Mouse (Mus musculus): ENCODE measurements around the gene Pik3r6. TPM values are rescaled to one million over a fixed set of nuclear protein-coding genes. Genes with fewer than 3 reads are reported as not detected.
A peak's percentile ranks its signal among the peaks of the same experiment; 100 is the strongest.

Gene Pik3r6
- 30.1 and 35.5 TPM in 2 replicates for polyA plus RNA-seq (2012; ENCODE audit: insufficient read depth, insufficient read length, missing spikeins)

DNA sequence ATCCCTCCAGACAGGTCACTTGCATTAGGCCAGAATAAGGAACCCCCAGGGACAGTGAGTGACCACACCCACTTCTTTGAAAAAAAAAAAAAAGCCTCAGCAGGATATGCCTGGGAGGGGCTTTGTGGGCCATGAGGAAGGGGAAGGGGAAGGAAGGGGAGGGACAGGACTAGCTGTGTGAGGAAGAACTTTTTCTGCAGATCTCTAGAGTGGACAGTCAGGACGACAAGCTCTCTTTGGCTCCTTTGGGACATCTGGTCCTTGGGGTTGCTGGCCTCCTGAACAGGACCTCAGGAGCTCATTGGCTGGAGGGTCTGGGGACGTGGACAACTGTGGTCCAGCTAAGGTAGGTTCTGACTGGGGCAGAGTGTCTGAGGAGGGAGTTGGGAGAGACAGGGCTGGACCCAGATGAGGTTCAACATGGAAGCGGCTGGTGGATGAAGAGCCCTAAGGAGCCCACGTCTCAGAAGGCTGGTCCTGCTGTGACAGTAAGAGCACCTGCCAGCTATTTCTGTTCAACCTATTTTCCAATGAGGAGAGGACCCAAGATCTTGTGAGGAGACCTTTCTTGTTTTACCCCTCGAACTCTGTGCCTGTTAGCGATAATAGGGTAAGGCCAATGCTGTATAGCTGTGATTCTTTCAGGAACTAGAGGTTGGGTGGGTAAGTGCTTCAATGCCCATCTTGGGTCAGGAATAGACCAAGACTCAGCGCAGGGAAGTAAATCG, at the start of gene Pik3r6:
Gene Pik3r6, plus strand, starts transcription at position 118 of the 728 bp plus-strand sequence.
- Histone ChIP-seq H3K27ac (ENCODE audit: insufficient read depth, low read depth, low read length) (peak within 1 kb of the TSS; percentile 76), H3K4me3 (ENCODE audit: insufficient read depth, low read length) (peak within 1 kb of the TSS; percentile 72), H3K4me1 (ENCODE audit: control insufficient read depth, insufficient read depth, low read length) (peaks cover 29% of the 10 kb centered on the region)
- TF ChIP-seq CTCF (IDR thresholded peaks at IDR 0.05; ENCODE audit: low read depth, low read length) (no peak), POLR2A (IDR thresholded peaks at IDR 0.05; ENCODE audit: borderline replicate concordance, low read depth, low read length) (peak; percentile 79; the same call in 1 of the 2 replicates)

DNA sequence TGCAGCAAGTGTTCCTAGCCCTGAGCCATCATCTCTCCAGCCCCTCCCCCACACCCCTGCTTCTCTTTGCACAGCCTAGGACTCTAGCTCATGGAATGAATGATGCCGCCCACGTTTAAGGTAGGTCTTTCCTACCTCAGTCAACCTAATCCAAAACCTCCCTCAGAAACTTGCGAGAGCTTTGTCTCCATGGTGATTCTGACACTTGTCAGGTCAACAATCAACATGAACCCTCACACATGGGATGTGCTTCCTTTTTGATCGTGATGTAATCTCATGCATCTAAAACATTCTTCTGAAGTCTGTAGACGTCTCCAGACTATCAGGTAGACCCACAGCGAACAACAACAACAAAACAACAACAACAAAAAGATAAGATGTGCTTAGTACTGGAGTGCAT, 49.5 kb upstream of the Pik3r6 start:
- peaks cover 78% of the 10 kb centered on the region for H3K4me1 ChIP-seq (ENCODE audit: control insufficient read depth, insufficient read depth, low read length)
- H3K4me3 ChIP-seq (ENCODE audit: insufficient read depth, low read length), result no peak overlapping the region
- H3K27ac ChIP-seq (ENCODE audit: insufficient read depth, low read depth, low read length), result no peak overlapping the region
- TF ChIP-seq POLR2A (IDR thresholded peaks at IDR 0.05; ENCODE audit: borderline replicate concordance, low read depth, low read length) (no peak), CTCF (IDR thresholded peaks at IDR 0.05; ENCODE audit: low read depth, low read length) (no peak)

- H3K4me1 ChIP-seq (ENCODE audit: control insufficient read depth, insufficient read depth, low read length), result peaks cover 65% of the 10 kb centered on the region
- H3K27ac ChIP-seq (ENCODE audit: insufficient read depth, low read depth, low read length), result peak overlapping the region; percentile 98
- TF ChIP-seq POLR2A (IDR thresholded peaks at IDR 0.05; ENCODE audit: borderline replicate concordance, low read depth, low read length), result no peak
- no peak for TF ChIP-seq CTCF (IDR thresholded peaks at IDR 0.05; ENCODE audit: low read depth, low read length)
- no peak overlapping the region for H3K4me3 ChIP-seq (ENCODE audit: insufficient read depth, low read length)
Measured at GRCm38 (mm10) chr11:68458086-68458485, 44.7 kb upstream of the Pik3r6 start.

- Histone ChIP-seq H3K4me1 (ENCODE audit: control insufficient read depth, insufficient read depth, low read length) (peaks cover 67% of the 10 kb centered on the region), H3K27ac (ENCODE audit: insufficient read depth, low read depth, low read length) (peak overlapping the region; percentile 98), H3K4me3 (ENCODE audit: insufficient read depth, low read length) (no peak overlapping the region)
- no peak for TF ChIP-seq POLR2A (IDR thresholded peaks at IDR 0.05; ENCODE audit: borderline replicate concordance, low read depth, low read length)
- TF ChIP-seq CTCF (IDR thresholded peaks at IDR 0.05; ENCODE audit: low read depth, low read length), result no peak
Measured at GRCm38 (mm10) chr11:68459021-68459420, 43.8 kb upstream of the Pik3r6 start.

- H3K27ac ChIP-seq (ENCODE audit: insufficient read depth, low read depth, low read length), result peak overlapping the region; percentile 98
- TF ChIP-seq POLR2A (IDR thresholded peaks at IDR 0.05; ENCODE audit: borderline replicate concordance, low read depth, low read length) (no peak), CTCF (IDR thresholded peaks at IDR 0.05; ENCODE audit: low read depth, low read length) (no peak)
Measured at GRCm38 (mm10) chr11:68459486-68459885, 43.3 kb upstream of the Pik3r6 start.

GRCm38 (mm10) chr11:68462716-68463115, 40.1 kb upstream of the Pik3r6 start:
- TF ChIP-seq CTCF (IDR thresholded peaks at IDR 0.05; ENCODE audit: low read depth, low read length) (no peak), POLR2A (IDR thresholded peaks at IDR 0.05; ENCODE audit: borderline replicate concordance, low read depth, low read length) (no peak)
- Histone ChIP-seq H3K27ac (ENCODE audit: insufficient read depth, low read depth, low read length) (no peak overlapping the region), H3K4me3 (ENCODE audit: insufficient read depth, low read length) (no peak overlapping the region), H3K4me1 (ENCODE audit: control insufficient read depth, insufficient read depth, low read length) (peaks cover 74% of the 10 kb centered on the region)

More at GRCm38 (mm10) chr11:68459486-68459885, 43.3 kb upstream of the Pik3r6 start:
- Histone ChIP-seq H3K4me1 (ENCODE audit: control insufficient read depth, insufficient read depth, low read length) (peaks cover 68% of the 10 kb centered on the region), H3K4me3 (ENCODE audit: insufficient read depth, low read length) (no peak overlapping the region)

- Histone ChIP-seq H3K4me3 (ENCODE audit: insufficient read depth, low read length) (no peak overlapping the region), H3K27ac (ENCODE audit: insufficient read depth, low read depth, low read length) (no peak overlapping the region), H3K4me1 (ENCODE audit: control insufficient read depth, insufficient read depth, low read length) (peaks cover 74% of the 10 kb centered on the region)
- TF ChIP-seq POLR2A (IDR thresholded peaks at IDR 0.05; ENCODE audit: borderline replicate concordance, low read depth, low read length), result no peak
- TF ChIP-seq CTCF (IDR thresholded peaks at IDR 0.05; ENCODE audit: low read depth, low read length), result no peak
Measured at GRCm38 (mm10) chr11:68464260-68464659, 38.6 kb upstream of the Pik3r6 start.

DNA sequence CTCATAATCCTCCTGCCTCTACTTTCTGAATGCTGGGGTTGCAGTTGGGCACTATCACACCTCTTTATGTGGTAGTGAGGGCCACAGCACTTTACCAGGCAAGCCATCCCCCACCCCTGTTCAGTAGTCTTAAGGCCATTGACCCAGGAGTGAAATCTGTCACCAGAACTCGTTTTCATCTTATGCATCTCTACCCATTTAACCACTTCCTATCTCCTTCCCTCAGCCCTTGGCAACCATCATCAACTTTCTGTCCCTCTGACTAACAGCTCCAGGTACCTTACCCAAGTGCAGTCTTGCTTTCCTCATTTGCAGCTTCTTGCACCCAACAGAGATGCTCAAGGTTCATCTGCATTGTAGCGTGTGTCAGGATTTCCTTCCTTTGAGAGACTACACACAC, 37.7 kb upstream of the Pik3r6 start:
- H3K4me1 ChIP-seq (ENCODE audit: control insufficient read depth, insufficient read depth, low read length), result peaks cover 77% of the 10 kb centered on the region
- no peak overlapping the region for H3K4me3 ChIP-seq (ENCODE audit: insufficient read depth, low read length)
- H3K27ac ChIP-seq (ENCODE audit: insufficient read depth, low read depth, low read length), result no peak overlapping the region
- no peak for TF ChIP-seq POLR2A (IDR thresholded peaks at IDR 0.05; ENCODE audit: borderline replicate concordance, low read depth, low read length)
- TF ChIP-seq CTCF (IDR thresholded peaks at IDR 0.05; ENCODE audit: low read depth, low read length), result no peak

- H3K4me1 ChIP-seq (ENCODE audit: control insufficient read depth, insufficient read depth, low read length), result peaks cover 82% of the 10 kb centered on the region
- H3K4me3 ChIP-seq (ENCODE audit: insufficient read depth, low read length), result no peak overlapping the region
- peak overlapping the region; percentile 96 for H3K27ac ChIP-seq (ENCODE audit: insufficient read depth, low read depth, low read length)
- TF ChIP-seq CTCF (IDR thresholded peaks at IDR 0.05; ENCODE audit: low read depth, low read length) (no peak), POLR2A (IDR thresholded peaks at IDR 0.05; ENCODE audit: borderline replicate concordance, low read depth, low read length) (no peak)
Measured at GRCm38 (mm10) chr11:68467441-68467840, 35.4 kb upstream of the Pik3r6 start.

DNA sequence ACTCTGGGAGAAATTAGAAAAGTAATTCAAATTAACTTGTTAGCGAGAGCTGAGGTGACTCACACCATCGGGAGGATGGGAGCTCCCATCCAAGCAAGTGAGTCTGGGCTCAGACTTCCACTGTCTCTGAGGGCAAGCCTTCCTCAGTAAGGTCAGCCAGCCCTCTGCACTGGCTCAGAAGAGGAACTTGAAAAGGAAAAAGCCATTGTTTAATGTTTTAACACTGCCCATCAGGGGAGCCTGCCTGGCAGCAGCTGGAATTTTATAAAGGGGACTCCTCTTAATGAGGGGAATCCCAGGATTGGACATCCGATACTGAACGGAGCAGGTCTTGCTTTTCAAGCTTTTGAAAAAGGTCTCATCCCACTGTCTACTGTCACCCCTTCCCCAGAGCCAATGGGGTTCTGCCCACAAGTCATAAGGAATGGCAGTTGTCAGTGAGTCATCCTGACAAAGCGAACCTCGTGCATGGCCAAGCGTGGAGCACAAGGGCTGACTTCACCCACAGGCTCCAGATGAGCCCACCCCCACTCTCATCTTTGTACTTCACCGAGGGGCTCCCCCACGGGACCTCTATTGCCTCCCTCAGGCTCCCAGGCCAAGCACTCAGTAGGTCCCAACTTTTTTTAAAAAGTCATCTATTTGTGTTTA, 34.7 kb upstream of the Pik3r6 start:
- peak overlapping the region; percentile 96 for H3K27ac ChIP-seq (ENCODE audit: insufficient read depth, low read depth, low read length)
- no peak overlapping the region for H3K4me3 ChIP-seq (ENCODE audit: insufficient read depth, low read length)
- H3K4me1 ChIP-seq (ENCODE audit: control insufficient read depth, insufficient read depth, low read length), result peaks cover 84% of the 10 kb centered on the region
- no peak for TF ChIP-seq CTCF (IDR thresholded peaks at IDR 0.05; ENCODE audit: low read depth, low read length)
- no peak for TF ChIP-seq POLR2A (IDR thresholded peaks at IDR 0.05; ENCODE audit: borderline replicate concordance, low read depth, low read length)
